Mouse (Mus musculus) cerebellum, adult 11 months (tissue): ENCODE data around the gene Zc2hc1b.
"Not testable (repeated sequence)": the region's sequence is repeated elsewhere in the genome, so short reads cannot be mapped to it uniquely, and the experiment has no call there.

Experiments
- DNase-seq: peaks from one replicate; pipeline ENCODE4 v3.0.0; 2022

Zc2hc1b gene

DNA sequence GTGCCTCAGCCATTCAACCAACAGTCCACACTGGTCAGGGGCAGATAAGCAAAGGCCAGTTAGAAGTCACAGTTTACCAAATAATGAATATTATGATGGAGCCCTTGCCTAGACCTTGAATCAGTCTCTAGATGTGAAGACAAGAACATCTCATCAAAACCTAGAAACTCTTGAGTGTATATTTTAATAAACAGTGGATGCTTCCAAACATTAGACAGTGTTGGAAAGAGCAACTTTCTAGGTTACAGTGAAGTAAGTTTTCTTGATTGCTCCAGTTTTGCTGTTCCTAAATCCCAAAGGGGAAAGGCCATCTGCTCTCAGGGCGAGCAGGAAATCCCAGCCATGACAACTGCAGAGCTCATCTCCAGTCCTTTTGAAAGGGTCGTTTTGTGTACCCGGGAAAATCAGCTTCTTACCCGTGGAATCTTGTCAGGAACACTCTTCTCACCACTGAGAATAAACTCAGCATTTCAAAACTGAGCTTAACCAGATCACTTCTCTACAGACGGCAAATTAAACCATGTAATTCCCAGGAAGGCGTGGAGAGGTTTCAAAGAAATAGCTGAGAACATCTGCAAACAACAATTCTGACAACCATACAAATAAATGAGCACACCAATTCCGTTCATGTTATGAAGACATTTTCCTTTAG, at the start of gene Zc2hc1b:
TSS of gene Zc2hc1b (minus strand) at position 51 of the 652 bp plus-strand sequence.
- DNase-seq: no peak

DNA sequence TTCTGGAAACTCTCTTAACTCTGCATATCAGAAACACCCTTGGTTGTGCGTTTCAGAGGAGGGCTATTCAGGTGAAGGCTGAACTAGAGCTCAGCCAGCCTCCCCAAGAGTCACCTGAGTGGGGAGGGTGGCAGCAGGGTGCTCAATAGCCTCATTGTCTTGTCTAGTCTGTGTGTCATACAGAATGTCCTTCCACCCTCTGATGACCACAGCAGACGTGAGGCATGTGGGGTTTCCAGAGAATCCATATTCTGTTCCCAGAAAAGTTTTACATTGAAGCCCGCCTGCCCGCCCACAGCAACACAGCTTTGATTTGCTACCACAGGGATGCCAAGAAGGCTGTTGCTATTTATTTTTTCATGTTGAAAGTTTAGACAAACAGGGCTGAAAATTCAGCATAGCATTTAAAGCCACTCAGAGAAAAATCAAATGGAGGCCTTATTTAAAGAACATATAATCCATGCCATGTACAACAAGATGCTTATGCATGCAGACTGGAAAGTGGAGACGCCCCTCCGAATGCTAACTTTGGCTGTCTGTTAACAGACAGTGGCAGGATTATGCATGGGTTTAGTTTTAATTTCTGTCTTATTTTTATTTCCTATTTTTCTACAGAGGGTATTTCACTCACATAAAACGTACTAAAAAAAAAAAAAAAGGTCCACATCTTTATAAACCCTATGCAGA, 47.7 kb upstream of the Zc2hc1b start:
- DNase-seq: no peak

DNA sequence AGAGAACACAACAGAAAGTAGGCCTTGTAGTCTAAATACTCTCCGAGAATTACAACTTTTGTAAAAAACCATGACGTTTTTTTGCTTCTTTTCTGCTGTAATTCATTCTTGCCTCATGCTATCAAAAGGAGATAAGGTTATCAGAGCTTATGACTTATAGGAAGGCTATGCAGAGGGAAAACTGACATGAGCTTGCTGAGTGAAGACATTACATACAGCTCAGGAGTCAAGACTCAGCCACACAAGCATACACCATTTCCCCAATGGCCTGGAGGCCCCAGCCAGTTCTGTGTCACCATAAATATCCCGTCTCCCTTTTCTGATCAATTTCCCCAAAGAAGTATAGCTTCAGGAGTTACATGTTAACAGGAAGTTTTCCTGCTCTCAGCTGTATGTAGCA, 44.3 kb upstream of the Zc2hc1b start:
- DNase-seq: no peak

DNA sequence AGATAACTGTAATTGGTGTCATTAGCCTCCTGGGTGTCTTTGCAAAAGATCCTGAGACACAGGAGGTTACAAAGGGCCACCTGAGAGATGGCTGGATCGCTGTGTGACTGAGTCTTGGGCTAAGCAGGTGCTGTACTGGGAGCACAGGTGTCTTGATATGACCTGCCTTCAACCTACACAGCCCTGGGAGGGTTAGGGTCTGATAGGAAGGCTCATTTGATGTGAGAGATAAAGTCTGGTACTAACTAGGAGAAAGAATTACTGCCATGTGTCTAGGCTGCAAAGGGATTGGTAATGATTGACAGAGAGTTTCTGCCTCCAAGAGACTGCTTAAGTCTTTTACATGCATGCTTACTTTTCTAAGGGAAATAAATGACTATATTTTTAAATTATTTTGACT, 42.2 kb upstream of the Zc2hc1b start:
- DNase-seq: no peak

DNA sequence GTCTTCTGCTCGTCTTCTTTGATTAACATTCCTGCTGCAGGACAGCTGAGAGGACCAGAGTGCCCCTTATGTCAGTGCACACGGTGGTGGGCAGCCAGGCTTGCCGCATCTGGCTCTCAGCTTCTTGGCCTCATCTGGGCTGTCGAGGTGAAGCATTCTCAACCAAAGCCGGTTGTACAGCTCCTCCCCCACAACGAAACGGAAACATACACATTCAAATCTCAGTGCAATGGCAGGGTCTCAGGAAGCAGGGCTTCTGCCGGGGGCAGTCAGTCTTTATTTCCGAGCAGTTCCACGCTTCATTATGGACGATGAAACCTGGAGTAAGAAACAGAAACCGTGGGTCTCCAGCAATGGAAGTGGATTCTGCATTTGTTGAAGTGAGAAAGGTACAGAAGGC, 36.1 kb upstream of the Zc2hc1b start:
- no peak for DNase-seq

DNA sequence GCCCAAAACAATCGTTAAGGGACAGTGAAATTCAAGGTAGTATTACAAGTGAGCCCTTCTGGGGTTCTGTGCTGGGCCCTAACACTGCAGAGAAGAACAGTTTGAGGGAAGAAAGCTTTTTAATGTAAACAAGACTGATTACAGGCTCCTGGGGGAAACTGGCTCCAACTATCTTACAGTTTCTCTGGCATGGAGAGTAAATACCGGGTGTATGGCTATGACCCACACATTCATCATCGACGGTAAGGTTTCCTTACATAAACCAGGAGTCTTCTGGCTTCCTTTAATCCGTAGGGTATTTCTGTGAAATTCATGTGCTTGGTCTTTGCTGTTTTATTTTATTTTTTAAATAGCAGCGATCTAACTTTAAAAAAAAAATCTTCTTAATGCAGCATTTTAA, 35.0 kb upstream of the Zc2hc1b start:
- no peak for DNase-seq

DNA sequence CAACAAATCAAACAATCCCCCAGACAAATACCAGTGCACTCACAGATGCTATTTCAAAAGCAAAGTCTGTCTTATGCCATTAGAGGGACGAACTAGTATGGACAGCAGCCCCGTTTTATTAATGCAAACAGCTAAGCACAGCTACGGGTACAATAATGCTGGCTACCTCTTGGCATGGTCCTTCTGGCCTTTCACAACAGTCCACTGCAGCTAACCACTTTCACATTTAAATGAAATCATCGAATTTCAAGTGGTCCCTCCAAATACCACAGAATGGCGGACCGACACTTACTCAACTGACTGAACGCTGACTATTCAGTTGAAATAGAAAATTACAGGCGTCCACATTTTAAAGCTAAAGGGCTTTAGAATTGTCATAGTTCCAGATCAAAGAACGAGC, 34.5 kb upstream of the Zc2hc1b start:
- no peak for DNase-seq

DNA sequence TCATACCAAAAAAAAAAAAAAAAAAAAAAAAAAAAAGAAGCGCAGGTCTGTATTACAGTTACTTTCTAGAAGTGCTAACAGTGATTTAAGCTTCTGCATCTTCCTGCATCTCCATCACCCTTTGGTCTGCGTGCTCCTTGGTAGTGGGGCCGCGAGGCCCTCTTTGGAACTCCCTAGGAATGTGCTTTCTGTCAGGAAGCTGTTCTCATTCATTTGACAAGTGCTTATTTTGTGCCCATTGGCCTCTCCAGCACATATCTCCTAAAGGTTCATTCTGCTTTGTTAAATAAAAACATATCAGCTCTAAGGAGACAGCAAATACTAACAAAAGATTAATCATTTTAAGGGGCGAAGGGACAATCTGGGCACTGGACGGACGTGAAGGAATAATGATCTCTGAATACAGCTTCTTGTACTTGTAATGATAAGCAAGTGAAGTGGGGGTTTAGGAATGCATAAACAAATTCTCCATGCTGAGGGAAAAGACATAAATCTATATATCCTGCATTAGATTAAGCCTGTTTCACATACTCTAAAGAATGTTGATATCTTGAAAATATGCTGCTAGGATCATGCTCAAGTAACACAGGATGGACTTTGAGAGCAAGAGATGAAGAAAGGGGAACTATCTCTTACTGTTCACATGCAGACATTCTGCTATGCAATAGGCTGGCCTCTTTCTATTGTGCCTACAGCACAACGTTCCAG, 32.3 kb upstream of the Zc2hc1b start:
- no peak for DNase-seq

DNA sequence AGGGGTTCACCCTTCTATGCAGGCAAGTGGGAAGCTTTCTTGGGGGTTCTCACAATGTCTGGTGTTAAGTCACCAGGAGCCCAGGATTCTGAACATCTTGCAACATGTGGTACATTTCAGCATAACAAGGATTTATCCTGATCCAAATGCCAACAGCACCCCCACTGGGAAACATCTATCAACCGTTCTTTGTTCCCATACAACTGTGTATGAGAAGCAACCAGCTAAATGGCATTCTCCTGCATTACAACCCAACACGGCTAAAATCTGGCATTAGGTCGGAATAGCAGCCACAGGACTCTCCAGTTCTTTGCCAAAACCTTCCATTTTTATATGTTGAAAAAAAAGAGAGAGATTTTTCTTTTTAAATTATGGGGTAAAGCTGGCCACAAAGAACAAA, 31.7 kb upstream of the Zc2hc1b start:
- DNase-seq: no peak

DNA sequence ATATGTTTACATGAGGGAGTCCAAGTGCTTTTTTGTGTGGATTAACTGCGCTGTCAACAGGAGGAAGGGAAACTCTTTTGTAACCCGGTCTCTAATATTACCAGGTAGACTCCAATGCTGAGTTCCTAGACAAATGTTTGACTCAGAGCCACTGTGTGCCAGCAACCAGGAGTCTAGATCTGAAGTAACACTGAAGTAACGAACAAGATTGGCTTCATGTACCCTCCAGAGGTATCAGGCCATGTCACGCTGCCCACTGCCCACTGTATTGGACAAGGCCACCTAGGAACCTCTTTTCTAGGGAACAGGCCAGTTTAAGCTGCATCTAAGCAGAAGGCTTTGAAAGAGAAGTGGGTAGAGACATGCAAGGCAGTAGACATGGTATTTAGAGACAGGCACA, 31.2 kb upstream of the Zc2hc1b start:
- no peak for DNase-seq

DNA sequence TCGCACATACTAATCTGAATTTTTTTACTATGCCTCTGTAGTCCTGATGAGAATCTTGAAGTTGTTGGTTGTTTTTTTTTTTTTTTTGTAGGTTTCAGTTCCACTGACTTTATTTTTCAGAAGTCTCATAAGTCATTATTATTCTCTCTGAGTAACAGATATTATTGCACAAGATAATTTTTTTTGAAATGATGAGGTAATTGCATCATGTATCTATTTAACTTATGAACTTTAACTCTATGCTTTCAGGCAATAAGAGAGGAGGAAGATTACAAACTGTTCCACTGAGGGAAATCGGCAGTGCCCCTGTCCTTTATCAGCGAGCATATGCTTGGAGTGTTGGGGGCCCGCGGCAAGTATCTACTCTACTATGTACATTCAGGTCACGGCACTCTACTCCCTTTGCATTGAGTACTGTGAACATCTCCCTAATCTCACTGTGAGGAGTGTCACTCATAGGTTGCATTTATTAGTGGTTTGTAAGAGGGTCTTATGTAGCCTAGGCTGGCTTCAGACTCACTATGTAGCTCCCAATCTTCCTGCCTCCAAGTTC, 24.0 kb upstream of the Zc2hc1b start:
- DNase-seq: no peak

DNA sequence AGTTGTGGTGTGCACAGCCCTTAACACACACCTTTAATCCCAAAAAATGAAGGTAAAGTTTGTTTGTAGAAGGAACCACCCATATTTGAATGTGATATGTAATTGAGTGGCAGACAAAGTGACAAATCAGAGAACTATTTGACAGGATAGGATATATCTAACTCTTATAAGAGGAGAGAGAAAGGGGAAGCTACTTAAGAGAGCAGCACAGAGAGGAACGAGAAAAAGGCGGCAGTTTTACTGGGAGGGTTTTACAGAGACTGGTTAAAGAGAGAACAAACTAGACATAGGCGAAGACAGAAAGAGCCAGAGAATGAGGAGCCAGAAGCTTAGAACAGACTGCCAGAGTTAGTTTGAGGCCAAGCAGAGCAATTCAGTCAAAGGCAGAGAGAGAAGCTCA, 23.0 kb upstream of the Zc2hc1b start:
- DNase-seq: no peak

DNA sequence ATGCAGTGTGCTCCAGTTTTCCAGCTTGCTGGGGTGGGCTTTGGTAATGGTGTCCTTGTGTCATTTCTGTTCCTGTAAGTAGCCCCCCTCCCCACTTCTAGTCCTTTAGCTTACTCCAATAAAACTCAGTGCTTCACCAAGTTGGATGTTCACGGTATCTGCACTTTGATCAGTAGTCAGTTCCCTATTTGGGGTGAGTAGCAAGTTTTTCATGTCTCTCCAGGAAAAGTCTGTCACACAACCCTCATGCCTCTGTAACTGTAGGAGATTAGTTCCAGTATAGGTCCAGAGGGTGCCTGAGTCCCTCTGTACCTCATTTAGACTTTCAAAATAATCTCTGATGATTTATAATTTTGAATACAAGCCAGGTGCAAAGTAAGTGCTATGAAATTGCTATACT, 21.4 kb upstream of the Zc2hc1b start:
- DNase-seq: no peak

DNA sequence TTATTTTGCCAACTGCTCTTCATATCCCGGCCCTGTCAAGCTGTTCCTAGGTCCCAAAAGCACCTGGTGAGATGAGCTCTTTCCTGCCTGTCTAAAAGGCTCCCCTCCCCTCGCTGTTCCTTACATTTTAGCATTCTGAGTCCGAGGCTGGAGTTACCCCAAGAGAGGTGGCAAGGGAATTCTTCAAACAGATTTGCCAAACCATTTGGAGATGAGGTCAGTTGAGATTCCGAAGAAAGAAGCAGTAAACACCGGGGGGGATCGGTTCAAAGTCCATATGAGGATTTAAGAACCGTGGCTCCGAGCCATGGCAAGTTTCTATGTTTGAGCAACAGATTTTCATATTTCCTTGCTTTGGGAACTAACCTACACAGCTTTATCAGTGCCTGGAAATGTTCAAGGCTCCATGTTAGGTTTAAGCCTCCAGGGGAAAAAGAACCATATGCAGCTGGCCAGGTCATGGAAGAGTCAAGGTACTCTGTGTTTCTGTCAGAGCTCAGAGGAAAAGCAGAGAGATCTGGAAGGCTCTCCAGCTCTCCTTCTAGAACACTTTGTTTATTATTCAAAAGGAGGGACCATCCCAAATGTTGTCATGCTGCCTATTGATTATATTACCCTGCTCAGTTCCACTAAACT, 19.2 kb upstream of the Zc2hc1b start:
- no peak for DNase-seq

DNA sequence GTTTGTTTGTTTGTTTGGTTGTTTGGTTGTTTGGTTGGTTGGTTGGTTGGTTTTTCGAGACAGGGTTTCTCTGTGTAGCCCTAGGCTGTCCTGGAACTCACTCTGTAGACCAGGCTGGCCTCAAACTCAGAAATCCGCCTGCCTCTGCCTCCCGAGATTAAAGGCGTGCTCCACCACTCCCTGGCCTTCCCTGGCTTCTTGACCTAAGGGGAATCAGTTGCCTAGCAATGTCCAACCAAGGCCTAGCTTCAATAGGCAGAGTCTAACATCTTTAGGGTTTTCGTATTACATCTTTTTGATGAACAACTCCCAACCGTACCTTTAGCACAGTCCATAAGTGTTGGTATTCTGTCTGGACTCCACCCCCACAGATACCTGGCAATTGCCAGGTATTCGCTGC, 15.7 kb upstream of the Zc2hc1b start:
- not testable (repeated sequence) for DNase-seq

DNA sequence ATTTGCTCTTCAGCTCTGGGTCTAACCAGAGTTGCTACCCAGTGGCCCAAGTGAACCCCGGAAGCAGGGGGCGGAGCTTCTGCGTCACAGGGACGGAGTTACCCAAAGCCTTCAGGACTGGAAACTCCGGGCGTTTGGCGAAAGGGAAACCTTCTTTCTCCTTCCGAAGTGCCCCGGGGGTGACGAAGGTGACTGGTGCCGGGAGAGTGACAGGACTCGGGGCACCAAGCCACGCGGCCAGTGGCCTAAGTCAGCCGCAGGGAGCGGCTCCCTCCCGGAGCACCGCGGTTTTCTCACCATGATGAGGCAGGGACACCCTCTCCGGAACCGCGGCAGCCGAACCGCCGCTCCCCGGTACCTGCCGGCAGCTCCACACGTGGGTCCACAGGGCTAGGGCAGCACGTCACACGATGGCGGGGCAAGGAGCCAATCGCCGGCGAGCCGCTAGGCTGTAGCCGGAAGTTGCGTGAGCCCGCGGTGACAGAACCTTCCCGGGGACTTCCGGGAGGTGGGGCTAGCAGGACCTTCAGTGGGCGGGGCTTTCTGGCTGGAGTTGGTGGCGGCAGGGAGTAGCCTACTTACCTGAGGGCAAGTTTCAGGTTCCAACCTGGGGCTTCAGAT, 15.0 kb upstream of the Zc2hc1b start, which contains the start of gene Ltv1:
TSS of gene Ltv1 (minus strand) at position 438 of the 621 bp plus-strand sequence.
- DNase-seq: peak; percentile 95

DNA sequence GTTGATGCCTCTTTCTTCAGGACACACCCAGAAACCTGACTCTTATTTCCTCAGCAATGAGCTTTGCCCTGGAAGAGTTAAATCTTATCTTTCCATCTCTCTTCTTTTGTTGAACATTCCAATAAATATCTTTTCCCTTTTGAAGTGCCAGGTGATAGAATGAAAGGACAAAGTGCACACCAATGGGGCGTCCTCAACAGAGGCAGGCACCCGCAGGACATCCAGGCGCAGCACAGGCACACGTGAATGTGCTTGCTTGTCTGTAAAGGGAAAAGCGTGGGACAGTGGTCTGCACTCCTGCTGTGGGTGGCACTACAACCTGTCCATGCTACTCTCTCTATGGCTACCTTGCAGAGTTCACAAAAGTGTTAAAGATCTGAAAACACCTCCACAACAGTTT, 12.1 kb upstream of the Zc2hc1b start:
- no peak for DNase-seq

DNA sequence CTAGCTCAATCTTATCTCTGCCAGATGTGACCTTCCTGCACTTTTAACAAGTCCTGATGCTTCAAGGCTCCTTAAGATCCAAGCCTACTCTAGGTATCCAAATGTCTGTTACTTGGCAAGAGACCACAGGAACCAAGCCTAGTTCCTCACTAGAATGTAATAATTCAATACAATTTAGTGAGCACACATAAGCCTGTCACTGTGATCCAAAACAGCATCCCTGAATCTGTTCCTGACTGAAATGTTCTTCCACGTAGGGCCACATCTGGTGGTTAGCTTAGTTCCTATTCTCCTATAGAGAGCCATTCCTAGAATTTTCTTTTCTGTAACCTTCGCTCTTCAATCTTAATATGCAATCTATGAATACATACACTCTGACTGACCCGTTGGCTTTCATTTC, 8.9 kb upstream of the Zc2hc1b start:
- no peak for DNase-seq

DNA sequence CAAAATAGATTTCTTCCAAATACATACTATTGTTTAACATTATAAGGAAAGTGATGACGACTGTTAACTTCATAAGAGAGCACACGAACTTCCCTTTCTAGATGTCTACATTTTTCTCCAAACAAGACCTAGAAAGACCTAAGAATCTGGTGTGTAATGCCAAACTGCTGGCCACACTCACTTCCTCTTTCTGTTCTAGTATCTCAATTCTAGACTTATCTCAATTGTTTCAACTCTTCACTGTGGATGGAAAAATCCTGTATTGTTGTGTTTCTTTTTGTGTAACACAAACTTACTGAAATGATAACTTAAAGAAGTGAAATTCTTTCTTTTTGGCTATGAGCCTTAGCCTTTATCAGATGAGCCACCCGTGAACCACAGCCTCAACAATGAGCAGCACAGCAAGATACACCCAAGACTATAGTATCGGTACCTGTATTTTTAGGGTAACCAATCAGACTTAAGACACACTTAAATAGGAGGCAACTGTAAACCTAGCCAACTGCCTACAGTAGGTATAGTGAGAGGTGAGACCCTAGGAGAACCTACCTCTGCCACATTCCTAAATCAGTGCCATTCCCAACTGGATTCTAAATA, 6.4 kb upstream of the Zc2hc1b start:
- no peak for DNase-seq

DNA sequence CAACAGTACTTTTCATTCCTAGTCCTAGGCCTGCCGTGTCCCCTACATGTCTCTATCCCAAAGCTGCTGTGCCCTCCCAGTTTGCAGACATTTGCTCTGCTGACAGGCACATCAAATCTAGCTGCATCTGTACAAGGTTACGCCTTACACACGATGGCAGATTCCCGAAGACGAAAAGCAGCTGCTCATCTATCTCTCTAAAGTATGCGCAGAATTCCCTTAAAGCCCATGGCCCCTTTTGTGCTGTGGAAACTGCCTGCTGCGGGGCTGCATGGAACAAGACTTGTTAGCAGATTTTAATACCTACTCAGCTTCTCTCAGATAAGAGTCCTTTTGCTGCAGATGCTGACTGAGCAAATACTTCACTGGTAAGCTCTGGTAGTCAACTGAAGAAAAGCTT, 2.4 kb upstream of the Zc2hc1b start:
- no peak for DNase-seq

DNA sequence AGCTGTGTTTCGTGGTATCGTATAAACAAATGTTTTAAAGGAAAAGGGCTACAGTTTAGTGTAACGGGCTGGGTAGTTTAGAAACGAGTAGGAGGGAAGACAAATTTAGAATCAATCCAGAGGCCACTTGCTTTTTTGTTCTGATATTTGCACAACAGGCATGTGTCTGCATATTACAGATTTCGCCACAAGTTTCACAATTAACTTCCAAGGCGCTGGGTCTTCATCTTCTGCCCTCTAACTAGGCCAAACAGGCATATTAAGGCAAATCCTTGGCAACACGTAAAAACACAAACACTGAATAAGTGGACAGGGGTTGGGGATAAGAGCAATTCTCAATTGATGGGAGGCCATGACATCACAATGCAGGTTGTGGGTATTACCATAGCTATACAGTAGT, 2.0 kb downstream of the Zc2hc1b start:
- DNase-seq: no peak

DNA sequence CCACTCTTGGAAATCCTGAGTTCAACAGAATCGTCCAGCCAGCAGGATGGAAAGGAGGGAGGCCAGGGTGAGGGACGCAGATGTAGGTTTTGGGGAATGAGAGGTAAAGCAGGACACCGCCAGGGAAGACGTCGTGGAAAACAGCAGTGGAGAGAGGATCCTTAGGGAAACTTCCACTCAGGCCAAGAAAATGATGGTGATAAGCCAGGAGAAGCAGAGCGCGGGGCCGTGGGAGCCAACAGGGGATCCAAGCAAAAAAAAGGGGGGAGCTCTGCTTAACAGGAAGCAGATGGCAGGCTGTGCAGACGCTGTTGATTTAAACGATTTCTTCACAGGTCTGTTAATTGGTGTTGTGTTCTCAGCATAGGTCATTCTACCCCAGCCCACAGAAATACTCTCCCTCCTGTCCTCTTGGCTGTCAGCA, 5.0 kb downstream of the Zc2hc1b start:
- no peak for DNase-seq

DNA sequence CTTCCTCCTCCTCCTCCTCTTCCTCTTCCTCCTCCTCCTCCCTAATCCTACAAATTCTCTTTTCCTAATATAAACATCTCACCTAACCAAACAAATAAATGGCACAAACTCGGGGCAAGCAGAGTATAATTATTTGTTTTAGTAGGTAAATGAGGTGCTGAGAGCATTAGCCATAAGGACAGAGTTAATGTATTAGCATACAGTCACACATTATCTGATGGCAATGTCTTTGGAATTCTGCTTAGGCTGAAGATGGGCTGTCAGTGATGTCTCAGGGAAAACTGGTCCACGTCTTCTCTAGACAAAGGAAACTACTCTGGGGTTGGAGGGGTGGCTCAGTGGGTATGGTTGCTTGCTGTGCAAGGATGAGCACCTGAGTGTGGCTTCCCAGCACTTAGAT, 6.4 kb downstream of the Zc2hc1b start:
- no peak for DNase-seq
